Mouse (Mus musculus) stomach, embryonic 14.5 days (tissue): ENCODE measurements around the gene Tirap. TPM values are rescaled to one million over a fixed set of nuclear protein-coding genes. Genes with fewer than 3 reads are reported as not detected.

ENCODE experiments used
- polyA plus RNA-seq: library from polyadenylated mRNA; unstranded; fragments of >200 nt; fragmentation: Nextera tagmentation; extraction: Ambion mirVana; gene quantifications from 2 replicates; pipeline ENCODE4 v1.2.1, GENCODE M21; 2014

Gene Tirap
- polyA plus RNA-seq, 1 experiment from 2014 or later = 14.1 TPM

Other genes starting within 250 kb of the Tirap start
- 24.4 and 24.6 TPM in 2 replicates for gene St3gal4, start 81.0 kb downstream of the Tirap start, polyA plus RNA-seq
- 77.2 and 80.3 TPM in 2 replicates for gene Dcps, start 24.2 kb downstream of the Tirap start, polyA plus RNA-seq
- gene Srpr, start 116 bp downstream of the Tirap start, polyA plus RNA-seq = 141 and 148 TPM in 2 replicates
- gene Foxred1, start 10.8 kb upstream of the Tirap start, polyA plus RNA-seq = 35.5 and 37.7 TPM in 2 replicates
- 34.1 and 36.6 TPM in 2 replicates for gene Fam118b, start 67.5 kb upstream of the Tirap start, polyA plus RNA-seq
- gene Rpusd4, start 67.6 kb upstream of the Tirap start, polyA plus RNA-seq = 28.2 and 30.5 TPM in 2 replicates
- 12.7 and 13.8 TPM in 2 replicates for gene Cdon, start 220.8 kb upstream of the Tirap start, polyA plus RNA-seq